Mouse (Mus musculus) bone marrow, adult 2 months (tissue): ENCODE data around the gene Ssh2. TPM values are rescaled to one million over a fixed set of nuclear protein-coding genes. Genes with fewer than 3 reads are reported as not detected.

ENCODE experiments used
- H3K27ac ChIP-seq: fragments of 200-500 bp; 2 replicates; pipeline ENCODE4 v1.5.1; 2012; ENCODE audit warnings: low read depth, mild to moderate bottlenecking, control low read depth, inconsistent platforms, low read length; ENCODE audit not compliant: control insufficient read depth, poor library complexity, insufficient read depth
- H3K4me1 ChIP-seq: fragments of 200-500 bp; 2 replicates; pipeline ENCODE4 v1.6.1; 2011; ENCODE audit warnings: low read length; ENCODE audit not compliant: control insufficient read depth, insufficient read depth
- H3K4me3 ChIP-seq: fragments of 200-500 bp; replicated peaks from 2 replicates; pipeline ENCODE3; 2011; ENCODE audit warnings: mild to moderate bottlenecking, low read depth, low read length, control low read depth; ENCODE audit not compliant: control insufficient read depth
- CTCF ChIP-seq: fragments of 200-500 bp; IDR thresholded peaks from 2 replicates; pipeline ENCODE4 v1.5.1; 2011; ENCODE audit warnings: low read length, control low read depth; ENCODE audit not compliant: control insufficient read depth, insufficient read depth
- POLR2A ChIP-seq: fragments of 200-500 bp; IDR thresholded peaks from 2 replicates; pipeline ENCODE4 v1.6.1; 2011; ENCODE audit warnings: low read depth, mild to moderate bottlenecking, control low read depth, low read length, borderline replicate concordance; ENCODE audit not compliant: control insufficient read depth
- whole genome bisulfite sequencing: fragments of 180-500 bp; shearing (Covaris S2); methylation state at CpG from one replicate; pipeline ENCODE4 v1.1.7; 2018; 5-methylcytosine and 5-hydroxymethylcytosine counted together
- polyA plus RNA-seq: library from polyadenylated mRNA; stranded (reverse); fragments of >200 nt; gene quantifications from 2 replicates; pipeline ENCODE4 v1.2.4, GENCODE M21; 2011; ENCODE audit warnings: low replicate concordance; ENCODE audit not compliant: missing spikeins, insufficient read depth, insufficient read length

The Ssh2 gene
- polyA plus RNA-seq, 1 experiment = 21.8 TPM

DNA sequence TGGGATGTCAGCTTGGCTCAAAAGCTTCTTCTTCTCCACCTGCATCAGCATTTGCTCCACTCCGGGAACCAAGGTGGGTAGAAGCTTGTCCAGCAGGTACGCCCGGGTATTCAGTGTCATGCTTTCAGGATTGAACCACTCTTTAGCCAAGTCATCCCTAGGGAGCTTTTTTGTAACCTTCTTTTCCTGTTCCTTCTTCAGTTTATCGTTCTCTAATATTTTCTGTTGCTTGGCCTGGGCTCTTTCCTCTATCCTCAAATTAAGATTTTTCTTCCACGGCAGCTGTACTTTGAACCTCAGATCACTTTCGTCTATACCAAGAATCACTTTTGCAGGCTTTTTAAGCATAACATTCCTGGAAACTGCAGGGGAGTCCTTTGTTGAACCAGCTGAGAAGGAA is 27.2 kb upstream of the Ssh2 start, which contains the start of gene Efcab5:
Gene Efcab5, minus strand, starts transcription at position 101 of the 400 bp plus-strand sequence.
- Histone ChIP-seq H3K4me3 (no peak within 1 kb of the TSS), H3K27ac (no peak within 1 kb of the TSS), H3K4me1 (no peaks in the 10 kb centered on the region; the same call in 1 of the 2 replicates)
- 84% methylated on average over 6 of the region's 6 CpGs for WGBS
- no peak for TF ChIP-seq CTCF
- TF ChIP-seq POLR2A = no peak

DNA sequence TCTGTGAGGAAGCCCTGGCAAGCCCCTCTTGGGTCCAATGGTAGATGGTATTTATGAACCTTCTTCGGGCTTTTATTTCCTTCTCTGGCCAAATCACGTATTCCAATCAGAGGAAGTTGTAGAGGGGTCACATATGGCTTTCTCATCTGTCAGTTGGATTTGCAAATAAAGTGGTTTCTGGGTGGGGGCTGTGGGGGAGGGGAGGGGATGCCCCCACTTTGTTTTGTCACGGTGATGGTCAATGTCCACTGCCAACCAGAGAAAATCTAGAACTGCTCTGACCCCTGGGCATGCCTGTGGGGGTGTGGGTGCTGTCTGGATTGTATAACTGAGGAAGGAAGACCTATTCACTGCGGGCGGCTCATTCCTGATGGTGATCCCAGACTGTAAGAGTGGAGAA is 22.7 kb upstream of the Ssh2 start:
- Histone ChIP-seq H3K4me1 (peaks cover 2% of the 10 kb centered on the region; the same call in 1 of the 2 replicates), H3K4me3 (no peak overlapping the region), H3K27ac (no peak overlapping the region)
- 53% methylated on average over 5 of the region's 5 CpGs for WGBS
- TF ChIP-seq POLR2A (no peak), CTCF (no peak)

DNA sequence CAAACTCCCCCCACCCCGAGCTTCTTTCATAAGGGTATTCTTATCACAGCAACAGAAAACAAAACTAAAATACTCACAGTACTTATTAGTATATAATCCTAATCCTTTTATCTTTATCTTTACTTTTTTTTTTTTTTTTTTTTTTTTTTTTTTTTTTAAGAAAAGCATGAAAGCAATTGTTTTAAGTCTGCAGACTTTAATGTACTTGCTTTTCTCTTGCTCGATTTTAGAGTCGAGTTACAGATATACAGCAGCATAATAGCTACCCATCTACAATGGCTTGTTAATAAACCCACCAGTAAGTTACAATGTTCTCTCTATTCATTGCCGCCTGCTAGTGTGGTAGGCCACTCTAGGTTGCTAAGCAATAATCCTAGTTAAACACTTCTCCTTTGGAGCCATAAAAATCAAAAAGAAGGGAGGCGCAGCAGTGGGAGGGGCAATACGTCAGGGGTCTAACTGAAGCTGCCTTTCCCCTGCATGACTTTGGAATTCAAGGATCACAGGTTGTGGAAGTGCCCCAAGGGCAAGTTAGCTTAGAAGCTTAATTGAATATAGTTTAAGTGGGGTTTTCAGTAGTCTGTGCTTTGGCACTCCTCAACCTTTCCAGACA is 22.0 kb upstream of the Ssh2 start:
- TF ChIP-seq POLR2A (no peak), CTCF (no peak)
- H3K27ac ChIP-seq = no peak overlapping the region
- 79% methylated on average over 6 of the region's 6 CpGs for WGBS

DNA sequence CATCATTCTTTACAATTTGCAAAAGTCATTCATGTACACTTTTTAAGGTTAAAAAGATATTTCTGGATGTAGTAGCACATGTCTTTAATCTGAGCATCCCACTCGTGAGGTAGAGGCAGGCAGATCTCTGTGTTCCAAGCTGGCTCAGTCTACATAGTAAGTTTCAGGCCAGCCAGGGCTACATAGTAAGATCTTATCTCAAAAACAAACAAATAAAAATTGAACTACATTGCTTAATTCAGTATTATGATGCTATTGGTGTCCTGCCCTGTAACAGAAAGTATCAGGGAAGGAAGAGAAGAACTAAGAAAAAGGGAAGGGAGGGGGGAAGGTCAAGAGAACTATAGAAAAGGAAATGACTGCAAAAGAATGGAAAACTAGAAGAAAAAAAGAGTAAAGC is 21.3 kb upstream of the Ssh2 start:
- WGBS = 74% methylated on average over 1 of the region's 1 CpGs
- Histone ChIP-seq H3K4me1 (peaks cover 2% of the 10 kb centered on the region; the same call in 1 of the 2 replicates), H3K27ac (no peak overlapping the region), H3K4me3 (no peak overlapping the region)
- TF ChIP-seq POLR2A = no peak
- TF ChIP-seq CTCF = no peak

More for the DNA sequence above, 22.0 kb upstream of the Ssh2 start:
- H3K4me3 ChIP-seq = no peak overlapping the region
- peaks cover 2% of the 10 kb centered on the region; the same call in 1 of the 2 replicates for H3K4me1 ChIP-seq

DNA sequence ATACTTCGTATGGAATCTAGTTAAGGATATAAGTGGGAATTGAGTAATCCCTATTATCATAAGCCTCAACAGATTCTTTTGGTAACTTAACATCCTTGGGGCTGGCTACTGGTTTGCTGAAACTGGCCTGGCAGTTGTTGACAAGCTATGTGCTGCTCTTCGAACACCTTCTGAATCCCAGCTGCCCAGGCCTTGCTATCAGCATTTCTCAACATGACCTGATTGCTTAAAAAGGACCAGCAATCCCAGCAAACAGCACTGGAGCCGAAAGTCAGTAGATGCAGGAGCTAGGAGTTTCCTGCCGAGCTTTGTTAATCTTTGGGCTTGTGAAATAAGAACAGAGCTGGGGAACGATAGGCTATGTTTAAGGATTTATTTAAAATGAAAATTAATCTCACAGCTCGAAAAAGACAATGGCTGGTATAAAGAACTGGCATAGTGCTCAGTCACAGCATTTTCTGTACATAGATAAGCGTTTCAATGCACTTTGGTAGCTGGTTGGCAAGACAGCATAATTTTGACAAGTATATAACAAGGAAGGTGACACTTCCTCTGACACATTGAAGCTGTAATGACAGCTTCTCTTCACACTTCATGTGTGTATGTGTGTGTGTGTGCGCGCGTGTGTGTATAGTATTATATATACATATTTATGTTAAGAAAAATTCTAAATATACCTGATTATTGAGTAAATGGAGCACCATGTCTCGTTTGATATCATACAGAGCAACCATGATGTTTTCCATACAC is 20.6 kb upstream of the Ssh2 start:
- Histone ChIP-seq H3K27ac (peak overlapping the region; percentile 36; the same call in 1 of the 2 replicates), H3K4me1 (peaks cover 2% of the 10 kb centered on the region; the same call in 1 of the 2 replicates), H3K4me3 (no peak overlapping the region)
- WGBS = 64% methylated on average over 11 of the region's 11 CpGs
- TF ChIP-seq CTCF = no peak
- TF ChIP-seq POLR2A = no peak

DNA sequence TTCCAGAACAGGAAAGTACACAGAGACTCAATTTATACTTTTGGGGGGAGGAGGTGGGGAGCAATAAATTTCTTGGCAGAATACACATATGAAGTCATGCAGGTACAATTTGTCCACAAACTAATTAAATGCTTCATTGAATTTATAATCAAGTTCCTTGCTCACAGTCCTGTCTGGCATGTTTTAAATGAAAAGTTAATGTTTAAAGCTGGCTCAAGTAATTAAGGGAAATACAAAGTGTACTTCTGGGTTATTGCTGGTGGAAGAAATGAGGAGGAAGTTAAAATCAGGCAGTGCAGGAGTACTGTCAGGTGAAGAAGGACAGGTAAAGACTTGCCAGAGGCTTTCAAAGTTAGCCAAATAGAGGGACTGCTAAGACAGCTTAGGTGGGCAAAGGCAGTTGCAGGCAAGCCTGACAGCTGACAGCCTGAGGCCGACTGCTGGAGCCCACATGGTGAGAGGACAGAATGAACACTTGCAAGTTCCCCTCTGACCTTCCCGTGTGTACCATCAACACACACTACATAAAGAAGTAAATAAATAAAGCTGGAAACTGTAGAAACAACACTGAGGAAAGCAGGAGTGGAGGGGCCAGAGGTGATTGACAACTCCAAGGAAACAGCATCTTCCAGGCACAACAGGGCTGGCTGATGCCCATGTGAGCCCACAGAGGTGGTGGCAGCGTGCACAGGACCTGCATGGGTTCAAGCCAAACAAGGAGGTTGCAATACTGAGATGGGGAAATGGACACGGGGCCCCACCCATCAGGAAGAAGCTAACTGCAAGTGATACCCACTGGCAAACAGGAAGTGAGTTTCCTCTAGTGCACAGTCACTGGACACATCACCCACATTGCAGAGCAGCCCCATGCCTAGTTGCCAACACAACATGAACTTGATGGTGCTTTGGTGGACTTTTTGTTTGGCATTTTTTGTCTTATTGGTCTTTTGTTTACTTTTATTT is 19.6 kb upstream of the Ssh2 start:
- 11% methylated on average over 4 of the region's 4 CpGs for whole genome bisulfite sequencing

DNA sequence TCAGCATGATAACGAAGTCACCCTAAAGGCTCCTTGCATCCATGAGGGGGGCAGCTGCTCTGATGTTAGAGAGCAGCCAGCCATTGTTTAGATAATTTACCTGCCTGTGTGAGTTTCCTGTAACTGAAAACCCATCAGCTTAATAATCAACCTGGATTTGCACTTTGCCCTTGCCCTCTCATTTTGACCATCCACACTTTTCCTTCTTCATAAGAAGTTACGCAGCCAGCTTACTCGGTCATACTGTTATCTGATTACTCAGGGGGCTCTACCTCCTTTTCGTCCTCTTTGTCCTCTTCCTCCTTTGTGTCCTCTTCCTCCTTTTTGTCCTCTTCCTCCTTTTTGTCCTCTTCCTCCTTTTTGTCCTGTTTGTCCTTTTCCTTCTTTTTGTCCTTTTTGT is 16.5 kb upstream of the Ssh2 start:
- Histone ChIP-seq H3K4me3 (no peak overlapping the region), H3K27ac (no peak overlapping the region), H3K4me1 (peaks cover 2% of the 10 kb centered on the region; the same call in 1 of the 2 replicates)
- 48% methylated on average over 4 of the region's 4 CpGs for WGBS
- TF ChIP-seq CTCF = no peak
- TF ChIP-seq POLR2A = no peak

More for the DNA sequence above, 19.6 kb upstream of the Ssh2 start:
- peaks cover 2% of the 10 kb centered on the region; the same call in 1 of the 2 replicates for H3K4me1 ChIP-seq
- no peak overlapping the region for H3K4me3 ChIP-seq
- peak overlapping the region; percentile 64 for H3K27ac ChIP-seq
- 0 out of 2 replicates have a peak, but pooled peaks have one; percentile 33 for TF ChIP-seq POLR2A
- TF ChIP-seq CTCF = no peak
